Mouse (Mus musculus) kidney, postnatal 10 days (tissue): ENCODE results near the gene Ltb4r1.
A peak's percentile ranks its signal among the peaks of the same experiment; 100 is the strongest.

Source experiments
- DNase-seq: peaks from one replicate; pipeline ENCODE4 v3.0.0; 2021; ENCODE audit warnings: mixed read lengths

Ltb4r1 gene

GRCm38 (mm10) chr14:55765696-55766095, at the start of gene Ltb4r1:
Ltb4r1 (plus strand) TSS chr14:55765962.
- DNase-seq = no peak

- DNase-seq = peak; percentile 32
Observed at GRCm38 (mm10) chr14:55716271-55716670, 49.5 kb upstream of the Ltb4r1 start.

GRCm38 (mm10) chr14:55716884-55717283, 48.9 kb upstream of the Ltb4r1 start:
- DNase-seq = peak; percentile 68

- DNase-seq = peak; percentile 3
Observed at GRCm38 (mm10) chr14:55719737-55720136, 46.0 kb upstream of the Ltb4r1 start.

- peak; percentile 31 for DNase-seq
Observed at GRCm38 (mm10) chr14:55720666-55721065, 45.1 kb upstream of the Ltb4r1 start.

- DNase-seq = peak; percentile 48
Observed at GRCm38 (mm10) chr14:55721076-55721475, 44.7 kb upstream of the Ltb4r1 start.

GRCm38 (mm10) chr14:55721700-55722437, 43.9 kb upstream of the Ltb4r1 start, which contains the start of gene Rabggta:
Rabggta (minus strand) TSS chr14:55722263.
- DNase-seq = peak; percentile 96

GRCm38 (mm10) chr14:55722438-55722945, 43.3 kb upstream of the Ltb4r1 start:
- DNase-seq = no peak

GRCm38 (mm10) chr14:55723433-55723832, 42.3 kb upstream of the Ltb4r1 start:
- no peak for DNase-seq

GRCm38 (mm10) chr14:55724411-55724871, 41.3 kb upstream of the Ltb4r1 start:
- DNase-seq = peak; percentile 43

- no peak for DNase-seq
Observed at GRCm38 (mm10) chr14:55726261-55726660, 39.5 kb upstream of the Ltb4r1 start.

- DNase-seq = no peak
Observed at GRCm38 (mm10) chr14:55727889-55728685, 37.7 kb upstream of the Ltb4r1 start.

- no peak for DNase-seq
Observed at GRCm38 (mm10) chr14:55730116-55730515, 35.6 kb upstream of the Ltb4r1 start.

GRCm38 (mm10) chr14:55730531-55731032, 35.2 kb upstream of the Ltb4r1 start:
- no peak for DNase-seq

GRCm38 (mm10) chr14:55733889-55734288, 31.9 kb upstream of the Ltb4r1 start:
- DNase-seq = no peak

- DNase-seq = no peak
Observed at GRCm38 (mm10) chr14:55734869-55735268, 30.9 kb upstream of the Ltb4r1 start.

- DNase-seq = no peak
Observed at GRCm38 (mm10) chr14:55735334-55735733, 30.4 kb upstream of the Ltb4r1 start.

GRCm38 (mm10) chr14:55735758-55736157, 30.0 kb upstream of the Ltb4r1 start:
- DNase-seq = no peak

GRCm38 (mm10) chr14:55737086-55737687, 28.6 kb upstream of the Ltb4r1 start:
- DNase-seq = peak; percentile 48

GRCm38 (mm10) chr14:55743711-55744110, 22.1 kb upstream of the Ltb4r1 start:
- DNase-seq = peak; percentile 93

GRCm38 (mm10) chr14:55745180-55745860, 20.4 kb upstream of the Ltb4r1 start, which contains the start of the genes Dhrs1 and Nop9:
Dhrs1 (minus strand) TSS chr14:55745690.
Nop9 (plus strand) TSS chr14:55745693.
- peak; percentile 94 for DNase-seq

- DNase-seq = no peak
Observed at GRCm38 (mm10) chr14:55745861-55746237, 19.9 kb upstream of the Ltb4r1 start.
